Mouse (Mus musculus) cerebellum, adult 2 months (tissue): ENCODE data around the gene Lmtk2. TPM values are rescaled to one million over a fixed set of nuclear protein-coding genes. Genes with fewer than 3 reads are reported as not detected.

Source experiments
- DNase-seq, 2 experiments: peaks; one replicate each; pipeline ENCODE4 v3.0.0; 2021
- H3K27ac ChIP-seq: fragments of 200-500 bp; 2 replicates; pipeline ENCODE4 v1.5.1; 2012; ENCODE audit warnings: low read length, control low read depth, inconsistent platforms; ENCODE audit not compliant: insufficient read depth
- H3K27me3 ChIP-seq: fragments of 200-500 bp; 2 replicates; pipeline ENCODE4 v1.6.1; 2012; ENCODE audit warnings: inconsistent platforms, mild to moderate bottlenecking, low read length, moderate library complexity; ENCODE audit not compliant: control insufficient read depth, insufficient read depth
- H3K4me1 ChIP-seq: fragments of 200-500 bp; 2 replicates; pipeline ENCODE4 v1.6.1; 2011; ENCODE audit warnings: low read length; ENCODE audit not compliant: control insufficient read depth, insufficient read depth
- H3K4me3 ChIP-seq: fragments of 200-500 bp; replicated peaks from 2 replicates; pipeline ENCODE3; 2011; ENCODE audit warnings: mild to moderate bottlenecking, low read depth, low read length, control low read depth; ENCODE audit not compliant: insufficient read depth
- CTCF ChIP-seq: fragments of 200-500 bp; IDR thresholded peaks from 2 replicates; pipeline ENCODE4 v1.5.1; 2011; ENCODE audit warnings: low read depth, mild to moderate bottlenecking, control low read depth, low read length, moderate library complexity, borderline replicate concordance; ENCODE audit not compliant: insufficient read depth
- POLR2A ChIP-seq: fragments of 200-500 bp; IDR thresholded peaks from 2 replicates; pipeline ENCODE4 v1.6.1; 2011; ENCODE audit warnings: low read length, control low read depth, borderline replicate concordance; ENCODE audit not compliant: insufficient read depth
- WGBS: fragments of 180-500 bp; shearing (Covaris S2); methylation state at CpG from one replicate; pipeline ENCODE4 v1.1.7; 2018; 5-methylcytosine and 5-hydroxymethylcytosine counted together
- polyA plus RNA-seq: library from polyadenylated mRNA; depleted of rRNA; stranded (reverse); fragments of >200 nt; gene quantifications from 2 replicates; pipeline ENCODE4 v1.2.3, GENCODE M21; 2012; rRNA removed

Gene Lmtk2
- 37.9 and 38.8 TPM in 2 replicates for polyA plus RNA-seq

DNA sequence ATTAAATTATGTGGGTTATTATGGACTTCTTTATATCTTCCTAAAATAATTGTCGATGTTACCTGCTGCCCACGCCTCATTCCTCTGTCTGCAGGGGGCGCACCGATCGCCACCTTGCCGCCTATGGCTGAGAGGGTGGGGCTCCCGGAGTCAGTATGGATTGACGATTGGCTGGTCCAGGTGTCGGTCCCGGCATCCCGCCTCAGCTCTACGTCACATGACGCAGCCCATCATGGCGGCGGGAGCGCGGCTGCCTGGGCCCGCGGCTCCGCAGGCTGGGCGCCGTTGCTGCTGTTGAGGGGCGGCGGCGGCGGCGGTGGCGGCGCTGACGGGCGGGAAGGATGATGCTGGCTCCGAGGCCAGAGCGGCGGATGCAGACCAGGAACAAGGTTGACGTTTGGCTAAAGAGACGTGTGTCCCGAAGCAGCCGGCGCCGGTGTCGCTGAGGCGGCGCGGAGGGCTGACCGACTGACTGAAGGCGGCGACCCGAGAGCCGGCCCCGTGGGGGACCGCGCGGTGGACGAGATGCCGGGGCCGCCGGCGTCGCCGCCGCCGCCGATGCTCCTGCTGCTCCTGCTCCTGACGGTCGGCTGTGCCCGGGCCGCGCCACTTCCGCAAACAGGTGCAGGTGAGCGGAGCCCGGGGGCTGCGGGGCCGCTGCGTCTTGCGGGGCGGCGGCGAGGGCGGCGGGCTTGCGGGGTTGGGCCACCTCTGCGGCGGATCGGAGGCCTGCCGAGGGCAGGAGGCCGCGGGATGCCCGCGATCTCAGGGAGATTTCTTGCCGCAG, at the start of gene Lmtk2:
Gene Lmtk2 (plus strand): TSS at position 288 of the 787 bp plus-strand sequence.
- Histone ChIP-seq H3K27me3 (no peaks in the 10 kb centered on the region; the same call in 1 of the 2 replicates), H3K4me1 (no peaks in the 10 kb centered on the region; the same call in 1 of the 2 replicates), H3K4me3 (peak within 1 kb of the TSS; percentile 87), H3K27ac (peak within 1 kb of the TSS; percentile 77)
- TF ChIP-seq POLR2A (peak; percentile 98), CTCF (peak; percentile 72; the same call in 1 of the 2 replicates)
- DNase-seq = peak; percentile 97 to 99
- under 1% methylated on average over 90 of the region's 90 CpGs for WGBS

DNA sequence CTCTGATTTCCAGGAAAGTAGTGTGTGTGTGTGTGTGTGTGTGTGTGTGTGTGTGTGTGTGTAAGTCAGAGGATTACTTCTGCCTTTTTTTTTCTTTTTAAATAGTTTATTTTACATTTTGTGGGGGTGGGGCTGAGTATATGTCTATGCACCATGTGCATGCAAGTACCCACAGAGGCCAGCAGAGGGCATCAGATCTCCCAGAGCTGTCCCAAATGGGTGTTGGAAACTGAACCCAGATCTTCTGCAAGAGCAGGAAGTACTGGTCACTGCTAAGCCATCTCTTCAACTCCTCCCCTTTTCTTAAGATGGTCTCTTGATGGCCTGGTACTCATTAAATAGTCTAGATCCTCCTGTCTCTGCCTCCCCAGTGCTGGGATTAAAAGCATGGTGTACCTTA, 49.0 kb upstream of the Lmtk2 start:
- H3K27me3 ChIP-seq = no peaks in the 10 kb centered on the region
- H3K27ac ChIP-seq = no peak overlapping the region
- H3K4me1 ChIP-seq = no peaks in the 10 kb centered on the region
- DNase-seq = no peak
- no peak overlapping the region for H3K4me3 ChIP-seq
- no peak for TF ChIP-seq POLR2A
- no peak for TF ChIP-seq CTCF

DNA sequence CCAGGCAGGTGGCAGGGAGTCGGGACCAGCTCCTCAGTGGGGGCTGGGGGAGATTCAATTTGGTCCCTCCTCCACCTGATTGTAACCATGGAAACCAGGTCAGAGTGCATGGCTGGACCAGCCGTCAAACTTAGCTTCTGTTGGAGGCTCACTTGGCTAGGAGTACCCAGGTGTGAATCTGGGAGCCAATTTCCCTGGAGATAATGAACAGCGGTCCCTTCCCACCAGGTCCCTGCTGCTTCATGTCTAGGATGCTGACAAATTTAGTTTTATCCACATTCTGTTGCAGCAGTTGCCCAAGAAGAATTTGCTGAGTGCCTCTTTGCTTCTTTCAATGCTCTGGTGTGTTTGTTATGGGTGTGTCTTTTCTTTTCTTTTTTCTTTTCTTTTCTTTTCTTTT, 46.8 kb upstream of the Lmtk2 start:
- no peak overlapping the region for H3K4me3 ChIP-seq
- H3K4me1 ChIP-seq = no peaks in the 10 kb centered on the region
- WGBS = 33% methylated on average over 3 of the region's 3 CpGs
- H3K27ac ChIP-seq = no peak overlapping the region
- DNase-seq = no peak
- H3K27me3 ChIP-seq = no peaks in the 10 kb centered on the region
- TF ChIP-seq POLR2A (no peak), CTCF (no peak)

DNA sequence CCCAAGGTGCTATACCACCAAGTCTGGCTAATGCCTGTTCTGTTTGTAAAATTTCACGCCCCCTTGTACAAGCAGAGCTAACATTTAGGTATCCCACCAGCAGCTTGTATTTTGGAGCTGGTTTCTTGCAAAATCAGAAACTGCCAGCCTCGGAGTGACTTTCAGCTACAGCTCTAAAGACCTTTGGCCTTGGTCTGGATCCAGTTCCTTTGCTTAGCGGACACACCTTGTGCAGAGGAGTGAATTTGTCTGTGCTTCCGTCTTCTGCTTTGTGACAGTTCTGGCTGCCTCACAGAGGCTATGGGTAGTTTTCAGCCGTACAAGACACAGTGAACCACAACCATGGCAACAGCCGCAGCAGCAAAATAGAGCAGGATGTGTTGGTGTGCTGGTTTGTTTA, 45.9 kb upstream of the Lmtk2 start:
- Histone ChIP-seq H3K4me3 (no peak overlapping the region), H3K27me3 (no peaks in the 10 kb centered on the region), H3K27ac (no peak overlapping the region), H3K4me1 (no peaks in the 10 kb centered on the region)
- WGBS = 88% methylated on average over 6 of the region's 6 CpGs
- no peak for TF ChIP-seq POLR2A
- TF ChIP-seq CTCF = no peak
- DNase-seq = no peak

DNA sequence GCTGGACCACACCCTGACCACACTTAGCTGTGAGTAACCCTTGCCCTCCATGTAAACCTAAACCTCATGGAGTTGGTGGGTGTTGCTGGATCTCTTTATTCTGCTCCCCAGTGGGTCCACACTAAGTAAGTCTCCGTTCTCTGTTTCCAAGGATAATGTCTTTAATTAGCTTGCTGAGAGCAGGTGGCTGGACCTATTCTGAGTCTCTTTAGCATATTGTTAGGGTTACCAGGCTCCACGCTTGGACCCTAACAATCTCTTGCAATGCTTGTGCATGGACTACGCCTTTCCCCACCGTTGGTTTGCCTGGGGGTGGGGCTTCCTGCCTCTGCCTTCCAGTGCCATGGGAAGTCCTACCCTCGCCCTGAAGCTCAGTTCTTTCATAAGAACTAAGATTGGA, 36.1 kb upstream of the Lmtk2 start:
- TF ChIP-seq POLR2A = no peak
- no peak for TF ChIP-seq CTCF
- H3K4me3 ChIP-seq = no peak overlapping the region
- 64% methylated on average over 5 of the region's 5 CpGs for WGBS
- no peak for DNase-seq
- H3K27me3 ChIP-seq = no peaks in the 10 kb centered on the region
- H3K27ac ChIP-seq = no peak overlapping the region
- H3K4me1 ChIP-seq = no peaks in the 10 kb centered on the region

DNA sequence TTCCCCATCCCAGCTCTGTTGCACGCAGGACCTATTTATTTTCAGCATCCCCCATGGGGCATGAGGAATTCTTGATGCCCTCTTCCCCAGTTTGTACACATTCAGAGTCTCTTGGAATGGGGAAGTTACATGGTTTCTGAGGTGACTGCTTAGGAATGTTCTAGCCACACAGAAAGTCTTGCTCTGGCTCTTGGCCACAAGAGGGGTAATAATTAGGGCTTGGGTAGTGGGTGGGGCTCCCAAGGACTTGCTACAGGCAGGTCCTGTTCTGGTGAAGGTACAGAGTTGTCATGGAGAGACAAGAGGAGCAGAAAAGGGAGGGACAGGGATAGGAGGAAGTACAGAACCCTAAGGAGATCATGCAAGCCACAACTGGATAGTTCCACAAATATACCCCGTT, 34.2 kb upstream of the Lmtk2 start:
- 73% methylated on average over 2 of the region's 2 CpGs for WGBS

DNA sequence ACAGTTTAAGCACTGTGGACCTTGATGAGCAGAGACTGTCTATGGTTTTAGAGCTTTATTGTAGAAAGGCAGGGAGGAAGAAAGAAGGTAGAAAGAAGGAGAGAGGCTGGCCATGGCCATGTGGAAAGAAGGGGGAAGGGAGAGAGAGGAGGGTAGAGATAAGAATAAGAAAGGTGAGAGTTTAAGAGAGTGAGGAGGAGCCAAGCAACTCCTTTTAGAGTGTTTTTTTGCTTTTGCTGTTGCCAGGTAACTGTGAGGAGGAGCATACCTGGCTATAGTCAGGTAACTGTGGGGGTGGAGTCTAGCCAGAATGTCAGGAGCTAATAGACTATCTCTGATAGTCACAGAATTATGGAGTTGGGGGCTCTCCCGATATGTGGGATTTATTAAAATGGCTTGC, 30.2 kb upstream of the Lmtk2 start:
- no peak for TF ChIP-seq POLR2A
- TF ChIP-seq CTCF = no peak
- H3K4me3 ChIP-seq = no peak overlapping the region
- H3K27me3 ChIP-seq = no peaks in the 10 kb centered on the region
- no peak for DNase-seq
- no peaks in the 10 kb centered on the region for H3K4me1 ChIP-seq
- WGBS = 96% methylated on average over 1 of the region's 1 CpGs
- no peak overlapping the region for H3K27ac ChIP-seq

More for the DNA sequence above, 34.2 kb upstream of the Lmtk2 start:
- Histone ChIP-seq H3K4me3 (no peak overlapping the region), H3K4me1 (no peaks in the 10 kb centered on the region), H3K27me3 (no peaks in the 10 kb centered on the region), H3K27ac (no peak overlapping the region)
- DNase-seq = no peak
- no peak for TF ChIP-seq CTCF
- TF ChIP-seq POLR2A = no peak

DNA sequence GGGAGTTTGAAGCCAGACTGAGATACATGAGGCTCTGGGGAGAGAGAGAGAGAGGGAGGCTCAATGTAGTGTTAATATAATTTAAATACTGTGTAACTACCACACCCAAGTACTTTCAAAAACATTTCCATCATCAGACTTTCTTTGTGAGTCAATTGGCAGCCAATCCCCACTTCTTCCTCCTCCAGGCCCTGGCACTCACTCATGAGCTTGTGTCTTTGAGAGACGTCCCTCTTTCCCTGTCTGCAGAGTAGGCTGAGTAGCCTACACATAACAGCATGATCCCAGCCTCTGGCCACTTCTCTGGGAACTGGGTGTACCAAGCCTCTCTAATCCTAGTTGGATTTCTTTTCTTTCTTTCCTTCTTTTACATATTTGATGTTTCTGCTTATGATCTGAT, 29.0 kb upstream of the Lmtk2 start:
- Histone ChIP-seq H3K27me3 (no peaks in the 10 kb centered on the region), H3K27ac (no peak overlapping the region), H3K4me1 (no peaks in the 10 kb centered on the region), H3K4me3 (no peak overlapping the region)
- TF ChIP-seq CTCF = no peak
- no peak for TF ChIP-seq POLR2A
- DNase-seq = no peak
- 18% methylated on average over 1 of the region's 1 CpGs for WGBS
